Mouse (Mus musculus) intestine, embryonic 15.5 days (tissue): ENCODE measurements at regions not wholly inside any gene's neighbourhood (a gene's known extent, or its start where the extent isn't known, plus 50 kb on each side); places are given as distances from the start of the nearest gene placed in this dataset.

Experiments used
- ATAC-seq: fragments of 200-750 bp; cut with Nextera tagmentation; 2 replicates; pipeline ENCODE4 v1.8.0; 2017; ENCODE audit warnings: moderate TSS enrichment, moderate library complexity
- H3K27ac ChIP-seq: fragments of 300-500 bp; sonication (generic); 2 replicates; pipeline ENCODE4 v1.5.1; 2015; ENCODE audit warnings: mild to moderate bottlenecking, inconsistent platforms
- H3K27me3 ChIP-seq: fragments of 300-500 bp; sonication (generic); replicated peaks from 2 replicates; pipeline ENCODE4 v1.6.1; 2015; ENCODE audit warnings: inconsistent platforms
- H3K36me3 ChIP-seq: fragments of 300-500 bp; sonication (generic); 2 replicates; pipeline ENCODE4 v1.6.1; 2015; ENCODE audit warnings: inconsistent platforms
- H3K4me1 ChIP-seq: fragments of 300-500 bp; sonication (generic); replicated peaks from 2 replicates; pipeline ENCODE4 v1.6.1; 2015; ENCODE audit warnings: inconsistent platforms
- H3K4me2 ChIP-seq: fragments of 300-500 bp; sonication (generic); replicated peaks from 2 replicates; pipeline ENCODE4 v1.6.1; 2015; ENCODE audit warnings: mild to moderate bottlenecking, inconsistent platforms
- H3K4me3 ChIP-seq: fragments of 300-500 bp; sonication (generic); replicated peaks from 2 replicates; pipeline ENCODE4 v1.5.1; 2015; ENCODE audit warnings: inconsistent platforms
- H3K9ac ChIP-seq: fragments of 300-500 bp; sonication (generic); 2 replicates; pipeline ENCODE4 v1.6.1; 2015; ENCODE audit warnings: inconsistent platforms
- H3K9me3 ChIP-seq: fragments of 300-500 bp; sonication (generic); 2 replicates; pipeline ENCODE4 v1.6.1; 2016; ENCODE audit warnings: inconsistent platforms
- WGBS: fragments of 180-500 bp; shearing (Covaris S2); methylation state at CpG from one replicate; pipeline ENCODE4 v1.1.7; 2015; 5-methylcytosine and 5-hydroxymethylcytosine counted together

GRCm38 (mm10) chr9:46482859-46483443, 163.2 kb upstream of the 4931429L15Rik start:
- ATAC-seq: no peak
- no peak overlapping the region for H3K4me3 ChIP-seq
- no peaks in the 10 kb centered on the region for H3K27me3 ChIP-seq
- H3K9ac ChIP-seq: no peak overlapping the region
- H3K4me1 ChIP-seq: peaks cover 7% of the 10 kb centered on the region; the same call in 1 of the 2 replicates
- no peak overlapping the region for H3K27ac ChIP-seq
- no peaks in the 10 kb centered on the region for H3K36me3 ChIP-seq
- 69% methylated on average over 5 of the region's 5 CpGs for WGBS
- H3K4me2 ChIP-seq: no peak overlapping the region
- no peaks in the 10 kb centered on the region for H3K9me3 ChIP-seq

GRCm38 (mm10) chr9:46482034-46482858, 162.5 kb upstream of the 4931429L15Rik start:
- H3K36me3 ChIP-seq: no peaks in the 10 kb centered on the region
- H3K4me3 ChIP-seq: no peak overlapping the region
- no peak for ATAC-seq
- 61% methylated on average over 12 of the region's 12 CpGs for WGBS
- peaks cover 7% of the 10 kb centered on the region; the same call in 1 of the 2 replicates for H3K4me1 ChIP-seq
- no peaks in the 10 kb centered on the region for H3K27me3 ChIP-seq
- no peaks in the 10 kb centered on the region for H3K9me3 ChIP-seq
- no peak overlapping the region for H3K4me2 ChIP-seq
- no peak overlapping the region for H3K27ac ChIP-seq
- no peak overlapping the region for H3K9ac ChIP-seq

GRCm38 (mm10) chr9:46481491-46481890, 161.7 kb upstream of the 4931429L15Rik start:
- H3K9ac ChIP-seq: no peak overlapping the region
- ATAC-seq: no peak
- H3K4me3 ChIP-seq: no peak overlapping the region
- H3K4me2 ChIP-seq: no peak overlapping the region
- H3K9me3 ChIP-seq: no peaks in the 10 kb centered on the region
- H3K27me3 ChIP-seq: no peaks in the 10 kb centered on the region
- no peak overlapping the region for H3K27ac ChIP-seq
- 57% methylated on average over 7 of the region's 7 CpGs for WGBS
- H3K36me3 ChIP-seq: no peaks in the 10 kb centered on the region
- peaks cover 7% of the 10 kb centered on the region; the same call in 1 of the 2 replicates for H3K4me1 ChIP-seq

- Histone ChIP-seq H3K4me3 (no peak overlapping the region), H3K36me3 (no peaks in the 10 kb centered on the region), H3K9ac (no peak overlapping the region), H3K27me3 (no peaks in the 10 kb centered on the region), H3K9me3 (no peaks in the 10 kb centered on the region), H3K4me2 (peak overlapping the region; percentile 33), H3K27ac (no peak overlapping the region), H3K4me1 (peaks cover 7% of the 10 kb centered on the region; the same call in 1 of the 2 replicates)
- WGBS: 10% methylated on average over 13 of the region's 13 CpGs
- ATAC-seq: peak; percentile 67
These were observed 160.4 kb upstream of the 4931429L15Rik start for GRCm38 (mm10) chr9:46480080-46480690.

- Histone ChIP-seq H3K27ac (no peak overlapping the region), H3K36me3 (no peaks in the 10 kb centered on the region), H3K9ac (no peak overlapping the region), H3K9me3 (no peaks in the 10 kb centered on the region), H3K27me3 (no peaks in the 10 kb centered on the region), H3K4me1 (peaks cover 7% of the 10 kb centered on the region; the same call in 1 of the 2 replicates), H3K4me3 (no peak overlapping the region), H3K4me2 (no peak overlapping the region)
- ATAC-seq: no peak
- WGBS: 34% methylated on average over 2 of the region's 2 CpGs
These were observed 158.8 kb upstream of the 4931429L15Rik start for GRCm38 (mm10) chr9:46478611-46479010.

DNA sequence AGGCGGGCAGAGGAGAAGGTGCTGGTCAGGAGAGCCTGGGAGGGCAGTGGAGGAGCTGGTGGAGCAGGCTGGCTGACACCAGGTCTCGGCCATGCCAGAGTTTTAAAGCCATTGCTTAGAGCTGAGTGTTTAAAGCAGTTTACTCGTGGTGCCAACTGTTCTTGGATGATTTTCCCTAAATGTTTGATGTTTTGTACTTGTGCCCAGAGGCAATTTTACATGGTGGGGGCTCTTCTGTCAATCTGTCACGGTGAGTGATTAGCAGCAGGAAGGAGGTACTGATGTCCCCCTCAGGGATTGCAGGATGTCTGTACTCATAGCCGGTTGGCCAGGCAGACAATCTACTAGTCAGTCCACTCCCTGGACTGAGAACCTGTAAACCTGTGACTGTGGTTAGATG, 156.7 kb upstream of the 4931429L15Rik start:
- Histone ChIP-seq H3K9me3 (no peaks in the 10 kb centered on the region), H3K4me1 (peaks cover 7% of the 10 kb centered on the region; the same call in 1 of the 2 replicates), H3K27ac (no peak overlapping the region), H3K36me3 (no peaks in the 10 kb centered on the region), H3K9ac (no peak overlapping the region), H3K27me3 (no peaks in the 10 kb centered on the region), H3K4me3 (no peak overlapping the region), H3K4me2 (no peak overlapping the region)
- ATAC-seq: no peak
- 72% methylated on average over 5 of the region's 5 CpGs for WGBS

DNA sequence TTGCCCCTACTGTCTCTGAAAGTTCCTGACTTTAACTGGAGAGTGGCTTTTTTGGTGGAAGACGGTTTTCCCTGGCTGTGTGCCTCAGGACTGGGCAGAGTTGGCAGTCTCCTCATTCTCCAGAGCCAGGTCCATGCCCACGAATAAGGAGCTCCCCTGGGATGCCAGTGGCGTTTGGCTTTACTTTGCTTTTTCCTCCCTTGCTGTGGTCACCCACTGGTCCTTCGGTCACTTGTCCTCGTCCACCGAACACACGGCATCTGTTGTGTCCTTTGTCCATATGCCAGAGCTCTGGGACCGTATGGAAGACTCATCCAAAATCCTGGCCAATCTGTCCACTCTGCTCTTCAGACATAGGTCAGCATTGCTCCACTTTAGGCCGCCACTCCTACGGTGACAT, 153.9 kb upstream of the 4931429L15Rik start:
- Histone ChIP-seq H3K4me1 (no peaks in the 10 kb centered on the region), H3K4me3 (no peak overlapping the region), H3K4me2 (no peak overlapping the region), H3K9ac (no peak overlapping the region), H3K27ac (no peak overlapping the region), H3K36me3 (no peaks in the 10 kb centered on the region), H3K9me3 (no peaks in the 10 kb centered on the region), H3K27me3 (no peaks in the 10 kb centered on the region)
- 89% methylated on average over 10 of the region's 10 CpGs for WGBS
- ATAC-seq: no peak

DNA sequence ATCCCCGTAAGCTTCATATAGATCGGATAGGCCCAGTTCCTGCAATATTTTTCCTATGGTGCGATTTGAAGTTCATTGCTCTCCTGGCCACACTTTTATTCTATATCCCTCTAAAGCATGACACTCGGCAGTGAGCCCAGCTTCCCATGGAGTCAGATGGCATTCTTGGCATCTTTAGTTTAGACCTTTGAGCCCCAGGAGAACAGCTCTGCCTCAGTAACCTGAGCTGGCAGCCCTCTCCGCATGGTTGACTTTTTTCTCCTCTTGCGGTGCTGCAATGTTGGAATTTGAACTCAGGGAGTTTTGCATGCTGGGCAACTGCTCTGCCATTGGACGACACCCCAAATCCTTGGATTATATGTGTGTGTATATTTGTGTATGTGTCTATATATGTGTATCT, 149.7 kb upstream of the 4931429L15Rik start:
- WGBS: 82% methylated on average over 7 of the region's 7 CpGs
- H3K4me2 ChIP-seq: no peak overlapping the region
- no peak overlapping the region for H3K4me3 ChIP-seq
- no peaks in the 10 kb centered on the region for H3K4me1 ChIP-seq
- no peak overlapping the region for H3K27ac ChIP-seq
- no peaks in the 10 kb centered on the region for H3K9me3 ChIP-seq
- H3K36me3 ChIP-seq: no peaks in the 10 kb centered on the region
- no peaks in the 10 kb centered on the region for H3K27me3 ChIP-seq
- no peak for ATAC-seq
- H3K9ac ChIP-seq: no peak overlapping the region

DNA sequence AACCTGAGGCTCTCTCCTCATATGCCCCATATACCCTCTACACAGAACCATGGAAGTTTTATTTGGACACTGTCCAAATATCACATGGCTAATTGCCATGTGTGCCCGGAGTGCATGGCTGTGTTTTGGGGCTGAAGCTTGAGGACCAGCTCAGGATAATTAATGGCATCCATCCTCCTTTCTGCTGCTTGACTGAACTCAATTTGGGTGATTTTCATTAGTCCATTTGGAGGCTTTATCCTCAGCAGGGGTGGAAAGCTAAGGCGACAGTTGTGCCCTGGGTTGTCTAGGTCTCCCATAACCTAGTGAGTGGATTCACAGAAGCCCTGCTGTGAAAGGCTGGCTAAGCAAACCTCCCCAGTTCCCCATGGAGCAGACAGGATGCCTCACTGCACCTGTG, 148.5 kb upstream of the 4931429L15Rik start:
- ATAC-seq: no peak
- WGBS: 58% methylated on average over 2 of the region's 2 CpGs
- no peaks in the 10 kb centered on the region for H3K4me1 ChIP-seq
- no peaks in the 10 kb centered on the region for H3K27me3 ChIP-seq
- no peaks in the 10 kb centered on the region for H3K9me3 ChIP-seq
- no peak overlapping the region for H3K4me3 ChIP-seq
- no peak overlapping the region for H3K9ac ChIP-seq
- no peak overlapping the region for H3K27ac ChIP-seq
- H3K4me2 ChIP-seq: no peak overlapping the region
- H3K36me3 ChIP-seq: no peaks in the 10 kb centered on the region

DNA sequence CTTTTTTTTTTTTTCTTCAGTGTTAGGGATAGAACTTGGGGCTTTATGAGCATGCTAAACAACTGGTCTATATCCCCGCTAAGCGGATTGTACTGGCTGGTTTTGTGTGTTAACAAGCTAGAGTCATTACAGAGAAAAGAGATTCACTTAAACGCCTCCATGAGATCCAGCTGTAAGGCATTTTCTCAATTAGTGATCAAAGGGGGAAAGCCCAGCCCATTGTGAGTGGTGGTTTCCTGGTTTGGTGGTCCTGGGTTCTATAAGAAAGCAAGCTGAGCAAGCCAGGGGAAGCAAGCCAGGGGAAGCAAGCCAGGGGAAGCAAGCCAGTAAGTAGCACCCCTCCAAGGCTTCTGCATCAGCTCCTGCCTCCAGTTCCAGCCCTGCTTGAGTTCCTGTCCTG, 147.9 kb upstream of the 4931429L15Rik start:
- no peaks in the 10 kb centered on the region for H3K9me3 ChIP-seq
- H3K27me3 ChIP-seq: no peaks in the 10 kb centered on the region
- no peaks in the 10 kb centered on the region for H3K4me1 ChIP-seq
- no peak overlapping the region for H3K4me3 ChIP-seq
- H3K27ac ChIP-seq: no peak overlapping the region
- no peak overlapping the region for H3K9ac ChIP-seq
- 57% methylated on average over 3 of the region's 3 CpGs for WGBS
- no peak overlapping the region for H3K4me2 ChIP-seq
- ATAC-seq: no peak
- H3K36me3 ChIP-seq: no peaks in the 10 kb centered on the region

- no peak overlapping the region for H3K4me3 ChIP-seq
- no peak overlapping the region for H3K4me2 ChIP-seq
- no peak overlapping the region for H3K27ac ChIP-seq
- H3K4me1 ChIP-seq: no peaks in the 10 kb centered on the region
- H3K9me3 ChIP-seq: no peaks in the 10 kb centered on the region
- WGBS: 86% methylated on average over 5 of the region's 5 CpGs
- no peaks in the 10 kb centered on the region for H3K36me3 ChIP-seq
- no peak overlapping the region for H3K9ac ChIP-seq
- H3K27me3 ChIP-seq: no peaks in the 10 kb centered on the region
- no peak for ATAC-seq
These were observed 142.9 kb upstream of the 4931429L15Rik start for GRCm38 (mm10) chr9:46462681-46463080.

GRCm38 (mm10) chr9:46457945-46458344, 138.2 kb upstream of the 4931429L15Rik start:
- Histone ChIP-seq H3K4me2 (no peak overlapping the region), H3K4me3 (no peak overlapping the region), H3K9me3 (no peaks in the 10 kb centered on the region), H3K36me3 (no peaks in the 10 kb centered on the region), H3K27ac (no peak overlapping the region), H3K27me3 (no peaks in the 10 kb centered on the region), H3K4me1 (no peaks in the 10 kb centered on the region), H3K9ac (no peak overlapping the region)
- WGBS: 71% methylated on average over 6 of the region's 6 CpGs
- no peak for ATAC-seq
